ENCODE assay signal across 18 mouse cellular contexts in genomic region chr12:35736427-35736826, GRCm38 (mm10).
DNase-seq lines count a peak whose midpoint lies in the region; ATAC-seq and TF ChIP-seq lines count a peak whose summit lies in the region.
"Had no signal": no experiment of that assay in that cellular context is flagged by ENCODE, and none has a peak within 500 bp of the region (broad histone marks: within the 10 kb centered on the region; RNA-seq: fewer than 3 reads in every experiment).

No protein-coding gene starts in this region.

- no peak for TF ChIP-seq EP300 in heart, adult 2 months (IDR thresholded peaks at IDR 0.05; ENCODE audit: insufficient read depth, low read depth, low read length)

- ATAC-seq in lung, embryonic 16.5 days (ENCODE audit: low read depth) = peak; percentile 49
- peak; percentile 52 for ATAC-seq in megakaryocyte progenitor cell, adult 5-6 weeks (replicated peaks; ENCODE audit: poor library complexity)
- ATAC-seq: midbrain, embryonic 15.5 days had no signal

- H3K4me2 ChIP-seq in lung, embryonic 16.5 days (ENCODE audit: low read depth, low read length) = no peak overlapping the region
- H3K4me2 ChIP-seq: forebrain, embryonic 12.5 days; heart, embryonic 12.5 days; midbrain, embryonic 15.5 days; neural tube, embryonic 12.5 days had no signal

- TF ChIP-seq POLR2A in heart, adult 2 months (IDR thresholded peaks at IDR 0.05; ENCODE audit: insufficient read depth, low read depth, low read length) = no peak

- 22% methylated on average over 2 of the region's 2 CpGs for WGBS in heart, adult 2 months
- 10% methylated on average over 2 of the region's 2 CpGs for WGBS in lung, embryonic 16.5 days

- no peaks in the 10 kb centered on the region for H3K79me2 ChIP-seq in heart, adult 2 months (replicated peaks; ENCODE audit: control insufficient read depth, insufficient read depth, low read length)

- H3K4me1 ChIP-seq in heart, adult 2 months (ENCODE audit: control insufficient read depth, insufficient read depth, low read length) = no peaks in the 10 kb centered on the region
- H3K4me1 ChIP-seq in lung, embryonic 16.5 days (replicated peaks; ENCODE audit: control insufficient read depth, insufficient read depth, low read length) = no peaks in the 10 kb centered on the region
- H3K4me1 ChIP-seq: forebrain, embryonic 12.5 days; heart, embryonic 12.5 days; midbrain, embryonic 15.5 days; neural tube, embryonic 12.5 days had no signal

- no peaks in the 10 kb centered on the region for H3K27me3 ChIP-seq in heart, adult 2 months (ENCODE audit: control insufficient read depth, insufficient read depth, low read length)
- H3K27me3 ChIP-seq in lung, embryonic 16.5 days (ENCODE audit: control insufficient read depth, insufficient read depth, low read depth, low read length) = no peaks in the 10 kb centered on the region
- H3K27me3 ChIP-seq: forebrain, embryonic 12.5 days; heart, embryonic 12.5 days; midbrain, embryonic 15.5 days; neural tube, embryonic 12.5 days had no signal

- peak overlapping the region; percentile 20; the same call in 1 of the 2 replicates for H3K27ac ChIP-seq in heart, adult 2 months
- H3K27ac ChIP-seq in lung, embryonic 16.5 days (ENCODE audit: low read length) = no peak overlapping the region
- H3K27ac ChIP-seq: forebrain, embryonic 12.5 days; macrophage; midbrain, embryonic 15.5 days; neural tube, embryonic 12.5 days had no signal

- TF ChIP-seq CTCF in heart, adult 2 months (IDR thresholded peaks at IDR 0.05) = no peak

- H3K4me3 ChIP-seq in heart, adult 2 months = no peak overlapping the region
- no peak overlapping the region for H3K4me3 ChIP-seq in lung, embryonic 16.5 days (ENCODE audit: low read length)
- H3K4me3 ChIP-seq: forebrain, embryonic 12.5 days; heart, embryonic 12.5 days; midbrain, embryonic 15.5 days; neural tube, embryonic 12.5 days had no signal

- DNase-seq in heart, adult 2 months = no peak
- no peak for DNase-seq in heart, postnatal 10 days
- no peak for DNase-seq in lung, postnatal 14 days
- DNase-seq in brain, embryonic 18.5 days (ENCODE audit: low read depth, low spot score) = peak; percentile 4
- no peak for DNase-seq in gastrocnemius, postnatal 10 days
- DNase-seq in spleen, adult 12 weeks (ENCODE audit: low spot score) = no peak
- DNase-seq: adrenal gland, postnatal 14 days; cerebellum, postnatal 14 days; heart, postnatal 4 days; liver; thymus, adult 2 months had no signal

- no peak overlapping the region for H3K9ac ChIP-seq in heart, adult 2 months (ENCODE audit: low read depth, low read length)
- H3K9ac ChIP-seq in lung, embryonic 16.5 days (ENCODE audit: low read length) = no peak overlapping the region
- H3K9ac ChIP-seq: forebrain, embryonic 12.5 days; heart, embryonic 12.5 days; midbrain, embryonic 15.5 days; neural tube, embryonic 12.5 days had no signal

- intact Hi-C loops in heart, adult 2 months (cut with DNase I) = no loop called here
- intact Hi-C loops in heart, postnatal 10 days (cut with DNase I) = loop anchor here (10.0 kb wide), 1 partner anchor 422 kb away; no protein-coding TSS in a partner anchor

- no peaks in the 10 kb centered on the region for H3K9me3 ChIP-seq in lung, embryonic 16.5 days (ENCODE audit: control insufficient read depth, low read length)
- H3K9me3 ChIP-seq: forebrain, embryonic 12.5 days; midbrain, embryonic 15.5 days; neural tube, embryonic 12.5 days had no signal

- no peaks in the 10 kb centered on the region for H3K36me3 ChIP-seq in heart, adult 2 months (ENCODE audit: control insufficient read depth, insufficient read depth, low read length)
- H3K36me3 ChIP-seq in lung, embryonic 16.5 days (ENCODE audit: control insufficient read depth, insufficient read depth, low read length) = no peaks in the 10 kb centered on the region
- H3K36me3 ChIP-seq: forebrain, embryonic 12.5 days; heart, embryonic 12.5 days; midbrain, embryonic 15.5 days; neural tube, embryonic 12.5 days had no signal
